Mouse (Mus musculus): Measurements from ENCODE around the gene Wdr24. TPM values are rescaled to one million over a fixed set of nuclear protein-coding genes. Genes with fewer than 3 reads are reported as not detected.

The Wdr24 gene
- polyA plus RNA-seq, 1 experiment from 2014 or later = 29.7 TPM

DNA sequence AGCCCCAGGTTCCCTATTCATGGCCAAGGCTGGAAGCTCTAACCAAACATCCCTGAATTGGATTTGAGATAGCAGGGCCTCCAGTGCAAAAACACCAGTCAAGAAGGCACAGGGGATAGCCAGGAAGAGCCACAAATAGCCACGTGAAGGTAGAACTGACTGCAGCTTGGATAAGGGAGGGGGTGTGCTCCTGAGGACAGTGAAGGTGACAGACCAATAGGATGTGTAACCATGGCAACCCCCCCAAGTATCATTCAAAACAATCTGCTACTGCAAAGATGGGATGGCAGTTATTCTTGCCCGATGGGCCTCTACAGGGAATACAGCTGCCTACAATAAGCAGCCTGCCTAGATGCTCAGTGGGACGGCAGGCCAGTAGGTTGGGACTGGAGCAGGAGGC, 14.1 kb downstream of the Wdr24 start:
- peaks cover 40% of the 10 kb centered on the region for H3K36me3 ChIP-seq (ENCODE audit: control insufficient read depth, insufficient read depth, low read length)
- H3K4me2 ChIP-seq (ENCODE audit: low read length) = peak overlapping the region; percentile 85
- peaks cover 46% of the 10 kb centered on the region for H3K4me1 ChIP-seq (ENCODE audit: control insufficient read depth, insufficient read depth, low read depth, low read length)
- no peak overlapping the region for H3K4me3 ChIP-seq (ENCODE audit: low read length)
- H3K27me3 ChIP-seq (replicated peaks; ENCODE audit: control insufficient read depth, insufficient read depth, low read length) = no peaks in the 10 kb centered on the region
- peak overlapping the region; percentile 93 for H3K27ac ChIP-seq (ENCODE audit: low read depth, low read length)
- WGBS = 7% methylated on average over 3 of the region's 3 CpGs
- no peaks in the 10 kb centered on the region for H3K9me3 ChIP-seq (ENCODE audit: control insufficient read depth, low read length)
- ATAC-seq = no peak
- H3K9ac ChIP-seq (ENCODE audit: low read depth, low read length) = peak overlapping the region; percentile 92

DNA sequence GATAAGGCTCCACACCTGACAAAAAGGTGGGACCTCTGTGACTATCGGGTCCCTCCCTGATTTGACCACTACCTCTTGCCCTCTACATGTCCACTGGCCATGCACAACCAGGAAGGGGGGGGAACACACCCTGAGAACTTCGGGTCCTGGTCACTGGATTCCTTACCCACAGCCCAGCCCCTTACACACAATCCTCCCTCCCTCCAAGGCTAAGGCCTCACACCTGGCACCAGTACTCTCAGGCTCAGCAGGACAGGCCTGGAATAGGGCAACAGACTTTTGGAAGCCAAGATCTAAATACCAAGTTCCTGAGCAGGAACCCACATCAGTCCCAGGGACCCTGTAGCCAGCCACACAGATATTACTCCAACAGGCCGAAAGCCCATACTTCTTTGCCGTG, 15.5 kb downstream of the Wdr24 start:
- peaks cover 52% of the 10 kb centered on the region for H3K4me1 ChIP-seq (ENCODE audit: control insufficient read depth, insufficient read depth, low read depth, low read length)
- no peaks in the 10 kb centered on the region for H3K9me3 ChIP-seq (ENCODE audit: control insufficient read depth, low read length)
- 85% methylated on average over 4 of the region's 4 CpGs for WGBS
- H3K4me2 ChIP-seq (ENCODE audit: low read length) = no peak overlapping the region
- no peak overlapping the region for H3K4me3 ChIP-seq (ENCODE audit: low read length)
- no peak for ATAC-seq
- no peak overlapping the region for H3K27ac ChIP-seq (ENCODE audit: low read depth, low read length)
- no peaks in the 10 kb centered on the region for H3K27me3 ChIP-seq (replicated peaks; ENCODE audit: control insufficient read depth, insufficient read depth, low read length)
- H3K36me3 ChIP-seq (ENCODE audit: control insufficient read depth, insufficient read depth, low read length) = peaks cover 40% of the 10 kb centered on the region
- no peak overlapping the region for H3K9ac ChIP-seq (ENCODE audit: low read depth, low read length)

DNA sequence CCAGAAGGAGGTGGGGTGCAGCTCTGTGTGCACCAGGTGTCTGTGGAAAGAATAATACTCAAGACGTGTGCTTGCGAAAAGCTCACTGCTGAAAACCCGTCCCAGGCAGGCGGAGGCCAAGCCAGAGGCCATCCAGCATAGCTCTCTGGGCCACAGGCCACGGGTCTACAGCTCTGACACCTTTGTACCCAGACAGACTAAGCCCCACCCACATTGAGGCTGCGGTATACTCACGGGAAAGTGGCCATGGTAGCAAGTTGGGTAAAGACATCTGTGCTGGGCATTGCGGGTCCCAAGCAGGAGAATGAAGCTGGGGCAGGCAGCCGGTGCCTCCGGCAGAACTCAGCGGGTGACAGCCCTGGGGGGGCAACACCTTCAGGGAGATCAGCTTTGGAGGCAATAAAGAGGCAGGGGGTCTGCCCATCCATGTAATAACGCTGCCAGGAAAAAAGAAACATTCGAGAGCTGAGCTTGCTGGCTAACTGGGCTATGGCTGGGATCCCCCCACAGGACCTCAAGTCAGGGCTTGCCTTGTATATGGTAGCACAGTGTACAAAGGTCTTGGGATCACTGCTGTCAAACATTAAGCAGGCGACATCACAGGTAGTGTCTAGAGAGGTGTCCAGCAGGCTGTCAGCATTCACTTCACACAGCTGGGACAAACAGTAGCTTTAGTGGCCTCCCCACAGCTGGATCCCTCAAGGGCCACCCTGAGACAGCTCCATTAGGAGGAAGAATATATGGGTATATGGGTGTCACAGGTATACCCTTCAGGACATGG, 16.2 kb downstream of the Wdr24 start:
- ATAC-seq = no peak
- no peaks in the 10 kb centered on the region for H3K9me3 ChIP-seq (ENCODE audit: control insufficient read depth, low read length)
- H3K36me3 ChIP-seq (ENCODE audit: control insufficient read depth, insufficient read depth, low read length) = peaks cover 40% of the 10 kb centered on the region
- peaks cover 46% of the 10 kb centered on the region for H3K4me1 ChIP-seq (ENCODE audit: control insufficient read depth, insufficient read depth, low read depth, low read length)
- H3K9ac ChIP-seq (ENCODE audit: low read depth, low read length) = no peak overlapping the region
- no peaks in the 10 kb centered on the region for H3K27me3 ChIP-seq (replicated peaks; ENCODE audit: control insufficient read depth, insufficient read depth, low read length)
- H3K4me3 ChIP-seq (ENCODE audit: low read length) = no peak overlapping the region
- WGBS = 84% methylated on average over 14 of the region's 14 CpGs
- H3K27ac ChIP-seq (ENCODE audit: low read depth, low read length) = no peak overlapping the region
- no peak overlapping the region for H3K4me2 ChIP-seq (ENCODE audit: low read length)

DNA sequence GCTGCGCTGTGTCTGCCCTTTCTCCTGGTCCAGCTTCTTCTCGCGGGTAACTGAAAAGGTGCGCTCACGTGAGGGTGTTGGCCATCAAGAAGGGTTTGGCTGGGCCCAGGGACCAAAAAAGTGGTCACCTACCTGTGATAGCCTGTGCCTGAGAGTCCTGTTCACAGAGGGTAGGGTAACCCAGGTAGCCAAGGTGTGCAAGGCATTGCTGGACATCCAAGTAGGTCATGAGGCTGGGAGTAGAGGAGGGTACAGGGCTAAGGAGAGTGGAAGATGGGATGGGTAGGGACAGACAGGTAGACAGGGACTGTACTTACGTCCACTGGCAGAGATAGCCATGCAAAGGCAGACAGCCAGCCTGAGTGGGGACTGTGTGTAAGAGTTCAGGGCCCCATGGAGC, 17.1 kb downstream of the Wdr24 start:
- Histone ChIP-seq H3K4me1 (ENCODE audit: control insufficient read depth, insufficient read depth, low read depth, low read length) (peaks cover 42% of the 10 kb centered on the region), H3K27ac (ENCODE audit: low read depth, low read length) (no peak overlapping the region), H3K36me3 (ENCODE audit: control insufficient read depth, insufficient read depth, low read length) (peaks cover 38% of the 10 kb centered on the region), H3K4me2 (ENCODE audit: low read length) (no peak overlapping the region), H3K9me3 (ENCODE audit: control insufficient read depth, low read length) (no peaks in the 10 kb centered on the region), H3K27me3 (replicated peaks; ENCODE audit: control insufficient read depth, insufficient read depth, low read length) (no peaks in the 10 kb centered on the region), H3K4me3 (ENCODE audit: low read length) (no peak overlapping the region), H3K9ac (ENCODE audit: low read depth, low read length) (no peak overlapping the region)
- no peak for ATAC-seq
- 98% methylated on average over 6 of the region's 6 CpGs for WGBS

DNA sequence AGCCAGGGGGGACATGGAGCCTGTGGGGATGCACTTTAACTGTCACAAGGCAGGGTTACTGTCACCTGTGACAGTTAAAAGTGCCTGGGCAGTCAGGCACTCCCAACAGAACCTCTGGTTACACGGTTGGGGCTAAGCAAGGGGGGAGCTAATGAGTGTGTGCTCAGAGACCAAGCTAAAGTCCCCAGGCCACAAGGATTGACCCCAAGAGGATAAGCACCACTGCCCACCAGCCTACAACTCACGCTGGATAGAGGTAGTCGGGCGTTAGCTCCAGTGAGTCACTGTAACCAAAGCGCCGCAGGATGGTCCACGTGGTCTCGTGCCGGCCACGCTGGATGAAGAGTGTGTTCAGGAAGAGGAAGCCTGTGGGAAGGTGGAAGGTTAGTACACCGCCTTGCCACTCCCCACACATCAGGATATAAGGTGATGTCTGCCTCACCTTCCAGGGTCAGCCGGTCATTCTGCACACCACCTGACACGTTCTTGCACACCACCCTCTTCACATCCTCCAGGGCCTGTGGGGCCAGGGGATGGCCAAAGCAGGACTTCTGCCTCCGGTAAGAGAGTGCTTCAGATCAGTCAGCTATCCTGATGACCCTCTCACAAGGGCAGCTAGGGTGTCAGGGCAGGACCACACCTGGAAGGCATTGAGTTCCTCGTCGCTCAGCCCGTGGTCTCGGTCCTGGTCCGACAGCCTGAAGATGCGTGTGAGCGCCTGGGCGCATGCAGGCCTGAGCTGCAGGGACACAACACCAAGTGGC, 17.9 kb downstream of the Wdr24 start, which contains the start of gene Gm20683:
Gene Gm20683, minus strand, starts transcription at position 647 of the 764 bp plus-strand sequence.
- Histone ChIP-seq H3K9ac (ENCODE audit: low read depth, low read length) (no peak within 1 kb of the TSS; the same call in 1 of the 2 replicates), H3K4me2 (ENCODE audit: low read length) (no peak within 1 kb of the TSS), H3K4me3 (ENCODE audit: low read length) (no peak within 1 kb of the TSS), H3K4me1 (ENCODE audit: control insufficient read depth, insufficient read depth, low read depth, low read length) (peaks cover 34% of the 10 kb centered on the region), H3K27me3 (replicated peaks; ENCODE audit: control insufficient read depth, insufficient read depth, low read length) (no peaks in the 10 kb centered on the region), H3K9me3 (ENCODE audit: control insufficient read depth, low read length) (no peaks in the 10 kb centered on the region), H3K36me3 (ENCODE audit: control insufficient read depth, insufficient read depth, low read length) (peaks cover 40% of the 10 kb centered on the region), H3K27ac (ENCODE audit: low read depth, low read length) (no peak within 1 kb of the TSS)
- WGBS = 96% methylated on average over 22 of the region's 22 CpGs
- no peak for ATAC-seq

DNA sequence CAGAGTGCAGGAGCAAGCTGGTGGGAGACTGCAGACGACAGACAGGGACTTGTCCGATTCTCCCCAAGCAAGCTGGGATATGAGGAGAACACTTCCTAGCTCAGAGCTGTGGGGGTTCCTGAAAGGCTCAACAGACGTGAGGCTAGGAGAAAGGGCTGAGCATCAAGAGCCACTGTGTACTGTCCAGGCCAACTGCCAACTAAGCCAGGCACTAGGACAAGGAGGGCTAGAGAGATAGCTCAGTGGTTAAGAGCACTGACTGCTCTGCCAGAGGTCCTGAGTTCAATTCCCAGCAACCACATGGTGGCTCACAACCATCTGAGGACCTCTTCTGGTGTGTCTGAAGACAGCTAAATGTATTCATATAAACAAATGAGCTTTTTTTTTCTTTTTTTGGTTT, 19.1 kb downstream of the Wdr24 start:
- Histone ChIP-seq H3K9me3 (ENCODE audit: control insufficient read depth, low read length) (no peaks in the 10 kb centered on the region), H3K4me3 (ENCODE audit: low read length) (no peak overlapping the region), H3K27me3 (replicated peaks; ENCODE audit: control insufficient read depth, insufficient read depth, low read length) (no peaks in the 10 kb centered on the region), H3K27ac (ENCODE audit: low read depth, low read length) (no peak overlapping the region), H3K4me2 (ENCODE audit: low read length) (no peak overlapping the region), H3K4me1 (ENCODE audit: control insufficient read depth, insufficient read depth, low read depth, low read length) (peaks cover 23% of the 10 kb centered on the region), H3K9ac (ENCODE audit: low read depth, low read length) (no peak overlapping the region), H3K36me3 (ENCODE audit: control insufficient read depth, insufficient read depth, low read length) (peaks cover 40% of the 10 kb centered on the region)
- ATAC-seq = no peak
- WGBS = 80% methylated on average over 3 of the region's 3 CpGs

DNA sequence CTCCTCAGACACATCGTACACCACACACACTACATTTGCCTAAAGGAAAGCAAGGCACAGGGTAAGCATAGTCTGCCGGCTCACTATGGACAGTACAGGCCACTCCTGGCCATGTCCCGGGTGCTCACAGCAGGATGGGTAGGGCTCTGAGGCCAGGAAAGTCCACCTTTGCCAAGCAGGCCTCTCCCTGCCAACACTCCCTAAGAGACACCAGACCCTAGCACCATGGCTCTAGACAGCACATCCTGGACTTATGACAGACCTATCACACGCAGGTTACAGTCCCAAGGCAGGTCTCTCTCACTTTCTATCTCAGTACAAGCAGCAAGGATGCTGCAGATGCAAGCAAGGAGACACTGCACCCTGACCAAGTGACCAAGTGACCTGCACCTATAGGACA, 19.7 kb downstream of the Wdr24 start:
- 88% methylated on average over 4 of the region's 4 CpGs for WGBS
- H3K36me3 ChIP-seq (ENCODE audit: control insufficient read depth, insufficient read depth, low read length) = peaks cover 40% of the 10 kb centered on the region
- H3K4me1 ChIP-seq (ENCODE audit: control insufficient read depth, insufficient read depth, low read depth, low read length) = peaks cover 16% of the 10 kb centered on the region
- H3K4me2 ChIP-seq (ENCODE audit: low read length) = peak overlapping the region; percentile 95
- peak overlapping the region; percentile 87; the same call in 1 of the 2 replicates for H3K4me3 ChIP-seq (ENCODE audit: low read length)
- no peak for ATAC-seq
- no peak overlapping the region for H3K27ac ChIP-seq (ENCODE audit: low read depth, low read length)
- H3K27me3 ChIP-seq (replicated peaks; ENCODE audit: control insufficient read depth, insufficient read depth, low read length) = no peaks in the 10 kb centered on the region
- H3K9ac ChIP-seq (ENCODE audit: low read depth, low read length) = no peak overlapping the region
- H3K9me3 ChIP-seq (ENCODE audit: control insufficient read depth, low read length) = no peaks in the 10 kb centered on the region

DNA sequence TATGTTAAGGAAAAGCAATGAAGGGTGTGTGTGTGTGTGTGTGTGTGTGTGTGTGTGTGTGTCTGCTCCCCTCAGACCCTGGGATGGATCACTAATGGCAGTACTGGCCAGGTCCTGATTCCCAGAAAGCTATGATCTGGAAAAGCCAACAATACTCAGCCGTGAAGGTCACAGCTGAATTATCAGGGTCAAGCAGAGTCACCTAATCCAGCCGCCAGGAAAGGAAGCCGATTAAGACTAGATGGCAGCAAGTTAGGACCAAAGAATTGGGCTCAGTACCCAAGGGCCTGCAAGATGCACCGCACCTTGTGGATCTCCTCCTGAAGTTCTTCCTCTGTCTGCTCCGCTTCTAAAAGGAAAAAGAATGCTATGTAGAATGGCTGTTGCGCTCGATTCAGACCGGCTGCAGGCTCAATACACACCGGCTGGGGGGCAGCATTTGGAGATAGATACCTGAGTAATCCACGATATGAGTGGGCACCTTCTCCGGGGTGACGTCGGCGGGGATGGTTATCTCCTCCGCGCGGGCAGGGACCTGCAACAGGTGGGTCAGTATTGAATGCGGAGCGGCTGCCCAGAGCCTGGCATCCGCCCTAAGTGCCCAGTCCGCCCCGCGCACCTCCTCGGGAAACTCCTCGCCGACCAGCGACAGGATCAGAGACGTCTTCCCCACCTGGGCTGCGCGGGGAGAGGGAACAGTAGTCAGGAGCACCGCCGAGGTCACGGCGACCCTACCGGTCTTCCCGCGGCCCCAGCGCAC, 20.4 kb downstream of the Wdr24 start:
- peak overlapping the region; percentile 78 for H3K27ac ChIP-seq (ENCODE audit: low read depth, low read length)

More for the DNA sequence above, 20.4 kb downstream of the Wdr24 start:
- Histone ChIP-seq H3K4me3 (ENCODE audit: low read length) (peak overlapping the region; percentile 87), H3K9me3 (ENCODE audit: control insufficient read depth, low read length) (no peaks in the 10 kb centered on the region), H3K4me1 (ENCODE audit: control insufficient read depth, insufficient read depth, low read depth, low read length) (peaks cover 15% of the 10 kb centered on the region), H3K27me3 (replicated peaks; ENCODE audit: control insufficient read depth, insufficient read depth, low read length) (no peaks in the 10 kb centered on the region), H3K4me2 (ENCODE audit: low read length) (peak overlapping the region; percentile 95), H3K36me3 (ENCODE audit: control insufficient read depth, insufficient read depth, low read length) (peaks cover 43% of the 10 kb centered on the region), H3K9ac (ENCODE audit: low read depth, low read length) (peak overlapping the region; percentile 87)
- peak; percentile 59 for ATAC-seq
- 3% methylated on average over 38 of the region's 38 CpGs for WGBS

All from hindbrain, embryonic 16.5 days (tissue).